Mouse (Mus musculus): Measurements from ENCODE around the gene Fkbp5.
"Not testable (repeated sequence)": the region's sequence is repeated elsewhere in the genome, so short reads cannot be mapped to it uniquely, and the experiment has no call there.

- TF ChIP-seq POLR2A (IDR thresholded peaks at IDR 0.05; ENCODE audit: borderline replicate concordance, control insufficient read depth, low read depth, low read length); CTCF (IDR thresholded peaks at IDR 0.05; ENCODE audit: control insufficient read depth, insufficient read depth, low read length): not testable (repeated sequence)
Measured at GRCm38 (mm10) chr17:28358576-28359261, 158.6 kb downstream of the Fkbp5 start.
